Mouse (Mus musculus) cerebellum, postnatal 14 days (tissue): ENCODE measurements at regions not wholly inside any gene's neighbourhood (a gene's known extent, or its start where the extent isn't known, plus 50 kb on each side); places are given as distances from the start of the nearest gene placed in this dataset.
"Not testable (repeated sequence)": the region's sequence is repeated elsewhere in the genome, so short reads cannot be mapped to it uniquely, and the experiment has no call there.

Experiments used
- DNase-seq, 2 experiments: peaks; one replicate each; pipeline ENCODE4 v3.0.0; 2021; ENCODE audit warnings: mixed read lengths in 2 of 2

- no peak for DNase-seq
Observed at GRCm38 (mm10) chr1:165014328-165014727, 79.0 kb upstream of the Xcl1 start.

- DNase-seq, result no peak
Observed at GRCm38 (mm10) chr1:165013428-165013827, 78.1 kb upstream of the Xcl1 start.

GRCm38 (mm10) chr1:165012376-165012775, 77.0 kb upstream of the Xcl1 start:
- DNase-seq, result peak; percentile 67 to 72

- DNase-seq, result peak in 1 of 2 experiments; percentile 48
Observed at GRCm38 (mm10) chr1:164999515-164999914, 64.2 kb upstream of the Xcl1 start.

GRCm38 (mm10) chr1:164998621-164999020, 63.3 kb upstream of the Xcl1 start:
- no peak for DNase-seq

GRCm38 (mm10) chr1:164997660-164998059, 62.3 kb upstream of the Xcl1 start:
- no peak for DNase-seq

- DNase-seq, result no peak
Observed at GRCm38 (mm10) chr1:164994247-164994660, 58.9 kb upstream of the Xcl1 start.

- not testable (repeated sequence) for DNase-seq
Observed at GRCm38 (mm10) chr1:164993175-164993875, 58.0 kb upstream of the Xcl1 start.

GRCm38 (mm10) chr1:164988982-164989381, 53.7 kb upstream of the Xcl1 start:
- peak; percentile 24 to 41 for DNase-seq

GRCm38 (mm10) chr1:164988191-164988590, 52.9 kb upstream of the Xcl1 start:
- DNase-seq, result peak in 1 of 2 experiments; percentile 7

- DNase-seq, result not testable (repeated sequence)
Observed at GRCm38 (mm10) chr1:164985521-164985920, 50.2 kb upstream of the Xcl1 start.
